Mouse (Mus musculus) urinary bladder, postnatal 14 days (tissue): Measurements from ENCODE around the gene Abcb6.
A peak's percentile ranks its signal among the peaks of the same experiment; 100 is the strongest.

Experiments used
- DNase-seq: peaks from one replicate; pipeline ENCODE4 v3.0.0; 2021; ENCODE audit warnings: low spot score

The Abcb6 gene

GRCm38 (mm10) chr1:75180105-75180590 lies at the start of gene Abcb6:
Abcb6 (minus strand) TSS chr1:75180392.
- peak; percentile 86 for DNase-seq

GRCm38 (mm10) chr1:75229158-75229557 lies 49.0 kb upstream of the Abcb6 start:
- no peak for DNase-seq

- DNase-seq = no peak
Measured at GRCm38 (mm10) chr1:75227653-75228052, 47.5 kb upstream of the Abcb6 start.

- DNase-seq = no peak
Measured at GRCm38 (mm10) chr1:75226138-75226537, 45.9 kb upstream of the Abcb6 start.

- DNase-seq = no peak
Measured at GRCm38 (mm10) chr1:75225473-75225872, 45.3 kb upstream of the Abcb6 start.

GRCm38 (mm10) chr1:75223532-75223931 lies 43.3 kb upstream of the Abcb6 start:
- DNase-seq = no peak

GRCm38 (mm10) chr1:75222926-75223325 lies 42.7 kb upstream of the Abcb6 start:
- no peak for DNase-seq

GRCm38 (mm10) chr1:75221538-75221937 lies 41.3 kb upstream of the Abcb6 start:
- DNase-seq = no peak

- DNase-seq = peak; percentile 23
Measured at GRCm38 (mm10) chr1:75219531-75219930, 39.3 kb upstream of the Abcb6 start, which contains the start of gene Tuba4a. Tuba4a (minus strand) TSS chr1:75219865.

GRCm38 (mm10) chr1:75219078-75219477 lies 38.9 kb upstream of the Abcb6 start:
- peak; percentile 91 for DNase-seq

GRCm38 (mm10) chr1:75218227-75219001 lies 38.2 kb upstream of the Abcb6 start:
- DNase-seq = peak; percentile 38

- DNase-seq = no peak
Measured at GRCm38 (mm10) chr1:75217893-75218226, 37.7 kb upstream of the Abcb6 start.

GRCm38 (mm10) chr1:75216797-75217585 lies 36.8 kb upstream of the Abcb6 start:
- DNase-seq = no peak

GRCm38 (mm10) chr1:75215785-75216184 lies 35.6 kb upstream of the Abcb6 start:
- no peak for DNase-seq

GRCm38 (mm10) chr1:75214886-75215285 lies 34.7 kb upstream of the Abcb6 start:
- peak; percentile 38 for DNase-seq

GRCm38 (mm10) chr1:75214442-75214841 lies 34.2 kb upstream of the Abcb6 start:
- DNase-seq = no peak

GRCm38 (mm10) chr1:75213096-75213495 lies 32.9 kb upstream of the Abcb6 start:
- DNase-seq = no peak

GRCm38 (mm10) chr1:75212542-75212941 lies 32.4 kb upstream of the Abcb6 start:
- DNase-seq = no peak

GRCm38 (mm10) chr1:75211141-75211708 lies 31.0 kb upstream of the Abcb6 start:
- DNase-seq = no peak

GRCm38 (mm10) chr1:75210136-75211087 lies 30.2 kb upstream of the Abcb6 start, which contains the start of the genes Glb1l and Stk16:
Glb1l (minus strand) TSS chr1:75210813.
Stk16 (plus strand) TSS chr1:75210838.
- peak; percentile 97 for DNase-seq

GRCm38 (mm10) chr1:75208967-75209678 lies 28.9 kb upstream of the Abcb6 start:
- peak; percentile 49 for DNase-seq
